Mouse (Mus musculus) liver, postnatal 0 days (tissue): ENCODE results near the gene Tubb2b.

ENCODE experiments used
- CTCF ChIP-seq: sonication (generic); IDR thresholded peaks from 2 replicates; pipeline ENCODE4 v1.5.1; 2016; ENCODE audit warnings: antibody characterized with exemption, low read depth
- EP300 ChIP-seq: IDR thresholded peaks from 2 replicates; pipeline ENCODE4 v1.6.1; 2016; ENCODE audit warnings: antibody characterized with exemption, low read depth, mild to moderate bottlenecking

DNA sequence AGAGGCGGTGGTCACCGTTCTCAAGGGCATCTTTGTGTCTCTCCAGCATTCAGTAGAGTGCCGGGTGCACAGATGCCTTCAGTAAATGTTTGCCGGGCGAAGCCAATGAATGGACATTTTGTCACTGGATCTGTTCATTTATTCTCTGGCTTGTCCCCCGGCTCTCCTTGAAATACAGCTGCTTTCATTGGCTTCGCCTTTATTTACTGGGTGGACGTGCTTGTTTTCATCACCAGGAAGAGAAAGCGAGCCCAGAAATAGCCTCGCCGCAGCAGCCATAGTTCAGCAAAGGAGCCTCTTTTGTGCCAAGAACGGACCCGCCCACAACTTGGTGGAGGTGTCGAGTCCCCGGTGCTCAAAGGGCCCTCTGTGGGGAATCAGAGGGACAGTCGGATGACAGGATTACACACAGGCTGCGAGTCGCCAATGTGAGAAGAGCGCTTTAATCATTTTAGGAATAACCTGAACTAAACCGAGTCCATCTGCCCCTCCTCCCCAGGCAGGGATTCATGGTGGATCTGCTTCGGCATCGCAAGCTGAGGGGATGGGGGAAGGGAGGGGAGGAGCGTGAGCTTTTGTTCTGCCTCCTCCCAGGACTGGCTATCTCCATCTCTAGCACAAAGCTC is 18.6 kb upstream of the Tubb2b start:
- TF ChIP-seq CTCF: 0 out of 2 replicates have a peak, but pooled peaks have one; percentile 2
- TF ChIP-seq EP300: no peak
